Mouse (Mus musculus): Measurements from ENCODE around the gene Ostm1. TPM values are rescaled to one million over a fixed set of nuclear protein-coding genes. Genes with fewer than 3 reads are reported as not detected.

The Ostm1 gene
- polyA plus RNA-seq, 1 experiment from 2014 or later, result 14.9 TPM

GRCm38 (mm10) chr10:42693482-42693881, 109.9 kb downstream of the Ostm1 start:
- H3K4me1 ChIP-seq, result peaks cover 14% of the 10 kb centered on the region
- no peaks in the 10 kb centered on the region for H3K9me3 ChIP-seq (replicated peaks)
- H3K27me3 ChIP-seq, result no peaks in the 10 kb centered on the region
- WGBS, result 69% methylated on average over 2 of the region's 2 CpGs
- H3K9ac ChIP-seq, result no peak overlapping the region
- no peak overlapping the region for H3K4me2 ChIP-seq
- ATAC-seq (replicated peaks; ENCODE audit: low FRiP score), result no peak
- no peaks in the 10 kb centered on the region for H3K36me3 ChIP-seq
- H3K4me3 ChIP-seq (replicated peaks), result no peak overlapping the region
- H3K27ac ChIP-seq, result no peak overlapping the region

- 52% methylated on average over 13 of the region's 13 CpGs for WGBS
- no peaks in the 10 kb centered on the region for H3K9me3 ChIP-seq (replicated peaks)
- no peak overlapping the region for H3K9ac ChIP-seq
- H3K4me1 ChIP-seq, result peaks cover 14% of the 10 kb centered on the region
- no peaks in the 10 kb centered on the region for H3K36me3 ChIP-seq
- H3K4me2 ChIP-seq, result peak overlapping the region; percentile 36
- ATAC-seq (replicated peaks; ENCODE audit: low FRiP score), result peak; percentile 68
- no peaks in the 10 kb centered on the region for H3K27me3 ChIP-seq
- no peak overlapping the region for H3K27ac ChIP-seq
- 0 out of 2 replicates have a peak overlapping the region, but pooled peaks have one; percentile 6 for H3K4me3 ChIP-seq (replicated peaks)
Measured at GRCm38 (mm10) chr10:42696361-42696760, 112.7 kb downstream of the Ostm1 start.

- no peak; the same call in 1 of the 2 replicates for ATAC-seq (replicated peaks; ENCODE audit: low FRiP score)
- peaks cover 10% of the 10 kb centered on the region for H3K4me1 ChIP-seq
- H3K9me3 ChIP-seq (replicated peaks), result no peaks in the 10 kb centered on the region
- peak overlapping the region; percentile 36; the same call in 1 of the 2 replicates for H3K4me2 ChIP-seq
- H3K27ac ChIP-seq, result no peak overlapping the region
- H3K4me3 ChIP-seq (replicated peaks), result no peak overlapping the region
- 35% methylated on average over 8 of the region's 8 CpGs for WGBS
- no peak overlapping the region for H3K9ac ChIP-seq
- no peaks in the 10 kb centered on the region for H3K27me3 ChIP-seq
- no peaks in the 10 kb centered on the region for H3K36me3 ChIP-seq
Measured at GRCm38 (mm10) chr10:42697007-42697406, 113.4 kb downstream of the Ostm1 start.

- WGBS, result 81% methylated on average over 9 of the region's 9 CpGs
- Histone ChIP-seq H3K4me3 (replicated peaks) (no peak overlapping the region), H3K4me2 (no peak overlapping the region), H3K9me3 (replicated peaks) (no peaks in the 10 kb centered on the region), H3K4me1 (peaks cover 8% of the 10 kb centered on the region; the same call in 1 of the 2 replicates), H3K9ac (no peak overlapping the region), H3K27me3 (no peaks in the 10 kb centered on the region), H3K36me3 (no peaks in the 10 kb centered on the region), H3K27ac (no peak overlapping the region)
- ATAC-seq (replicated peaks; ENCODE audit: low FRiP score), result no peak
Measured at GRCm38 (mm10) chr10:42698375-42698774, 114.8 kb downstream of the Ostm1 start.

GRCm38 (mm10) chr10:42698994-42699393, 115.4 kb downstream of the Ostm1 start:
- ATAC-seq (replicated peaks; ENCODE audit: low FRiP score), result no peak

GRCm38 (mm10) chr10:42702111-42702510, 118.5 kb downstream of the Ostm1 start:
- Histone ChIP-seq H3K4me1 (no peaks in the 10 kb centered on the region), H3K27ac (no peak overlapping the region), H3K9ac (no peak overlapping the region), H3K4me2 (no peak overlapping the region), H3K36me3 (0 out of 2 replicates have a peak, but pooled peaks cover 7% of the 10 kb centered on the region), H3K9me3 (replicated peaks) (no peaks in the 10 kb centered on the region), H3K27me3 (no peaks in the 10 kb centered on the region), H3K4me3 (replicated peaks) (no peak overlapping the region)
- no peak for ATAC-seq (replicated peaks; ENCODE audit: low FRiP score)
- WGBS, result 95% methylated on average over 2 of the region's 2 CpGs

More at GRCm38 (mm10) chr10:42698994-42699393, 115.4 kb downstream of the Ostm1 start:
- Histone ChIP-seq H3K9me3 (replicated peaks) (no peaks in the 10 kb centered on the region), H3K4me2 (no peak overlapping the region), H3K27ac (no peak overlapping the region), H3K36me3 (0 out of 2 replicates have a peak, but pooled peaks cover 2% of the 10 kb centered on the region), H3K4me1 (peaks cover 8% of the 10 kb centered on the region; the same call in 1 of the 2 replicates), H3K9ac (no peak overlapping the region), H3K4me3 (replicated peaks) (no peak overlapping the region), H3K27me3 (no peaks in the 10 kb centered on the region)
- 85% methylated on average over 8 of the region's 8 CpGs for WGBS

GRCm38 (mm10) chr10:42714676-42715075, 131.1 kb downstream of the Ostm1 start:
- WGBS, result 12% methylated on average over 9 of the region's 9 CpGs
- H3K4me2 ChIP-seq, result peak overlapping the region; percentile 56
- H3K9ac ChIP-seq, result no peak overlapping the region
- H3K36me3 ChIP-seq, result no peaks in the 10 kb centered on the region
- no peaks in the 10 kb centered on the region for H3K9me3 ChIP-seq (replicated peaks)
- H3K4me3 ChIP-seq (replicated peaks), result peak overlapping the region; percentile 27; the same call in 1 of the 2 replicates
- no peak overlapping the region for H3K27ac ChIP-seq
- ATAC-seq (replicated peaks; ENCODE audit: low FRiP score), result no peak
- H3K4me1 ChIP-seq, result peaks cover 15% of the 10 kb centered on the region
- peaks cover 13% of the 10 kb centered on the region for H3K27me3 ChIP-seq

GRCm38 (mm10) chr10:42715366-42716035, 131.9 kb downstream of the Ostm1 start:
- Histone ChIP-seq H3K4me1 (peaks cover 15% of the 10 kb centered on the region), H3K4me3 (replicated peaks) (peak overlapping the region; percentile 27), H3K9ac (no peak overlapping the region), H3K4me2 (peak overlapping the region; percentile 56), H3K9me3 (replicated peaks) (no peaks in the 10 kb centered on the region), H3K27ac (no peak overlapping the region), H3K27me3 (peaks cover 13% of the 10 kb centered on the region), H3K36me3 (no peaks in the 10 kb centered on the region)
- WGBS, result 8% methylated on average over 19 of the region's 19 CpGs
- 0 out of 2 replicates have a peak, but pooled peaks have one; percentile 49 for ATAC-seq (replicated peaks; ENCODE audit: low FRiP score)

GRCm38 (mm10) chr10:42722116-42722515, 138.5 kb downstream of the Ostm1 start:
- 92% methylated on average over 5 of the region's 5 CpGs for WGBS
- Histone ChIP-seq H3K36me3 (no peaks in the 10 kb centered on the region), H3K4me3 (replicated peaks) (no peak overlapping the region), H3K4me2 (no peak overlapping the region), H3K9me3 (replicated peaks) (no peaks in the 10 kb centered on the region), H3K9ac (no peak overlapping the region), H3K4me1 (no peaks in the 10 kb centered on the region), H3K27ac (no peak overlapping the region), H3K27me3 (no peaks in the 10 kb centered on the region)
- ATAC-seq (replicated peaks; ENCODE audit: low FRiP score), result no peak

GRCm38 (mm10) chr10:42723275-42724232, 139.9 kb downstream of the Ostm1 start:
- no peaks in the 10 kb centered on the region for H3K4me1 ChIP-seq
- 70% methylated on average over 13 of the region's 13 CpGs for WGBS
- H3K9me3 ChIP-seq (replicated peaks), result no peaks in the 10 kb centered on the region
- no peak overlapping the region for H3K9ac ChIP-seq
- no peak overlapping the region for H3K4me3 ChIP-seq (replicated peaks)
- H3K36me3 ChIP-seq, result no peaks in the 10 kb centered on the region
- H3K27me3 ChIP-seq, result no peaks in the 10 kb centered on the region
- H3K4me2 ChIP-seq, result no peak overlapping the region
- H3K27ac ChIP-seq, result no peak overlapping the region
- no peak for ATAC-seq (replicated peaks; ENCODE audit: low FRiP score)

- no peak overlapping the region for H3K9ac ChIP-seq
- H3K27ac ChIP-seq, result no peak overlapping the region
- no peaks in the 10 kb centered on the region for H3K27me3 ChIP-seq
- no peak for ATAC-seq (replicated peaks; ENCODE audit: low FRiP score)
- WGBS, result 70% methylated on average over 2 of the region's 2 CpGs
- H3K4me3 ChIP-seq (replicated peaks), result no peak overlapping the region
- H3K9me3 ChIP-seq (replicated peaks), result no peaks in the 10 kb centered on the region
- H3K36me3 ChIP-seq, result no peaks in the 10 kb centered on the region
- H3K4me1 ChIP-seq, result no peaks in the 10 kb centered on the region
- H3K4me2 ChIP-seq, result no peak overlapping the region
Measured at GRCm38 (mm10) chr10:42729607-42730006, 146.0 kb downstream of the Ostm1 start.

- H3K4me3 ChIP-seq (replicated peaks), result no peak overlapping the region
- no peaks in the 10 kb centered on the region for H3K27me3 ChIP-seq
- no peaks in the 10 kb centered on the region for H3K36me3 ChIP-seq
- no peak overlapping the region for H3K27ac ChIP-seq
- no peaks in the 10 kb centered on the region for H3K4me1 ChIP-seq
- no peak for ATAC-seq (replicated peaks; ENCODE audit: low FRiP score)
- H3K9ac ChIP-seq, result no peak overlapping the region
- 57% methylated on average over 5 of the region's 5 CpGs for WGBS
- no peaks in the 10 kb centered on the region for H3K9me3 ChIP-seq (replicated peaks)
- H3K4me2 ChIP-seq, result no peak overlapping the region
Measured at GRCm38 (mm10) chr10:42734546-42735060, 151.0 kb downstream of the Ostm1 start.
